Mouse (Mus musculus) cerebellum, adult 2 months (tissue): ENCODE results near the gene Lce1j.

ENCODE experiments used
- CTCF ChIP-seq: fragments of 200-500 bp; IDR thresholded peaks from 2 replicates; pipeline ENCODE4 v1.5.1; 2011; ENCODE audit warnings: low read depth, mild to moderate bottlenecking, control low read depth, low read length, moderate library complexity, borderline replicate concordance; ENCODE audit not compliant: insufficient read depth
- POLR2A ChIP-seq: fragments of 200-500 bp; IDR thresholded peaks from 2 replicates; pipeline ENCODE4 v1.6.1; 2011; ENCODE audit warnings: low read length, control low read depth, borderline replicate concordance; ENCODE audit not compliant: insufficient read depth

DNA sequence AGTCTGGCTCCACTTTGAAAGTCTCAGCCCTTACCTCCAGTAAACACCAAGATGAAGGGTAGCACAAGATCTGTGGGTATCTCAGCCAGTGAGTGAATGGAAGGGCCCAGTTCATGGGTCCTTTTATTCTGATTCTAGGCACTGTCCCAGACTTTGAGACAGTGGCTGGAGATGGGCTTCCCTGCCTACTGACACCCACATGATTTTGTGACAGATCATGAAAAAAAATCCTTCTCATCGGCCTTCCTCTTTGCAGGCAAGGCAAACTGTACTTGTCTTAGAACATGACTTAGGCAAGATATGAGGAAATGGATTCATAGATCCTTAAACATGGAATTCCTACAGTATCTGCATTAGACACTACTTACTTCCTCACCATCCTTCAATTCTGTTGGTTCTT is 51.3 kb downstream of the Lce1j start, which contains the start of gene Gm38119:
- TF ChIP-seq CTCF (no peak), POLR2A (no peak)
